Mouse (Mus musculus) forebrain, embryonic 15.5 days (tissue): ENCODE results near the gene Anks1b. TPM values are rescaled to one million over a fixed set of nuclear protein-coding genes. Genes with fewer than 3 reads are reported as not detected.

Experiments used
- ATAC-seq: fragments of 200-750 bp; cut with Nextera tagmentation; replicated peaks from 2 replicates; pipeline ENCODE4 v1.8.0; 2017; ENCODE audit warnings: mild to moderate bottlenecking, moderate TSS enrichment, moderate library complexity
- H3K27ac ChIP-seq: fragments of 300-500 bp; sonication (generic); replicated peaks from 2 replicates; pipeline ENCODE4 v1.5.1; 2015; ENCODE audit warnings: mild to moderate bottlenecking, inconsistent platforms
- H3K27me3 ChIP-seq: fragments of 300-500 bp; sonication (generic); 2 replicates; pipeline ENCODE4 v1.6.1; 2015; ENCODE audit warnings: inconsistent platforms
- H3K36me3 ChIP-seq: fragments of 300-500 bp; sonication (generic); 2 replicates; pipeline ENCODE4 v1.6.1; 2015; ENCODE audit warnings: mild to moderate bottlenecking, inconsistent platforms
- H3K4me1 ChIP-seq: fragments of 300-500 bp; sonication (generic); 2 replicates; pipeline ENCODE4 v1.6.1; 2015; ENCODE audit warnings: inconsistent platforms
- H3K4me2 ChIP-seq: fragments of 300-500 bp; sonication (generic); replicated peaks from 2 replicates; pipeline ENCODE4 v1.6.1; 2015; ENCODE audit warnings: mild to moderate bottlenecking, inconsistent platforms
- H3K4me3 ChIP-seq: fragments of 300-500 bp; sonication (generic); 2 replicates; pipeline ENCODE4 v1.5.1; 2015; ENCODE audit warnings: mild to moderate bottlenecking, inconsistent platforms
- H3K9ac ChIP-seq: fragments of 300-500 bp; sonication (generic); replicated peaks from 2 replicates; pipeline ENCODE4 v1.6.1; 2015; ENCODE audit warnings: mild to moderate bottlenecking, inconsistent platforms
- H3K9me3 ChIP-seq: fragments of 300-500 bp; sonication (generic); 2 replicates; pipeline ENCODE4 v1.6.1; 2016; ENCODE audit warnings: inconsistent platforms
- WGBS: fragments of 180-500 bp; shearing (Covaris S2); methylation state at CpG from one replicate; pipeline ENCODE4 v1.1.7; 2015; ENCODE audit warnings: mixed read lengths; 5-methylcytosine and 5-hydroxymethylcytosine counted together
- polyA plus RNA-seq: library from polyadenylated mRNA; unstranded; fragments of >200 nt; fragmentation: Nextera tagmentation; extraction: Ambion mirVana; gene quantifications from 2 replicates; pipeline ENCODE4 v1.2.1, GENCODE M21; 2015

Anks1b gene
- polyA plus RNA-seq, 1 experiment from 2014 or later = 63.1 TPM

- Histone ChIP-seq H3K36me3 (no peaks in the 10 kb centered on the region), H3K4me3 (peak overlapping the region; percentile 66), H3K9me3 (no peaks in the 10 kb centered on the region), H3K27ac (peak overlapping the region; percentile 99), H3K4me2 (peak overlapping the region; percentile 64), H3K9ac (peak overlapping the region; percentile 80), H3K27me3 (no peaks in the 10 kb centered on the region), H3K4me1 (peaks cover 24% of the 10 kb centered on the region)
- peak; percentile 92 for ATAC-seq
- WGBS = under 1% methylated on average over 20 of the region's 56 CpGs
These were observed 686 bp upstream of the Anks1b start for GRCm38 (mm10) chr10:89872501-89873145.

DNA sequence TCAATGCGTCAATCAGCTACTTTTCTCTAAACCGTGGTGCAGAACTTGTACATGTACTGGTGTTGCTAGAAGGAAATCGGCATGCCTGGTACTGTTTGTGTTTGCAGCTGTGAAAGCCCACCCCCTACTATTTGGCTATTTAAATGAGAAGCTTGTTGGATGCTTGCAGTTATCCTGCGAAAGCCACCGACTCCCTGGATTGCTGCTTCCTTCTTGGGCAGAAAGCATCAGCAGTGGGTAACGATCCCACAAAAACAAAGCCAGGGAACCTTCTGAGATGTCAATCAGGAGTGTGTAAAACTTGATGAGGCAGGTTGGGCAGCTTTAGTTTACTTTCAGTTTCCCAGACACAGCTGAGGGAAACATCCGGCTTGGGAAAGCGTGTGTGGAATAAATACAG lies 727 bp downstream of the Anks1b start:
- Histone ChIP-seq H3K27ac (peak overlapping the region; percentile 99), H3K27me3 (no peaks in the 10 kb centered on the region), H3K36me3 (no peaks in the 10 kb centered on the region), H3K9me3 (no peaks in the 10 kb centered on the region), H3K4me1 (peaks cover 24% of the 10 kb centered on the region), H3K9ac (peak overlapping the region; percentile 80), H3K4me3 (peak overlapping the region; percentile 66), H3K4me2 (peak overlapping the region; percentile 64)
- WGBS = 4% methylated on average over 8 of the region's 8 CpGs
- no peak for ATAC-seq

DNA sequence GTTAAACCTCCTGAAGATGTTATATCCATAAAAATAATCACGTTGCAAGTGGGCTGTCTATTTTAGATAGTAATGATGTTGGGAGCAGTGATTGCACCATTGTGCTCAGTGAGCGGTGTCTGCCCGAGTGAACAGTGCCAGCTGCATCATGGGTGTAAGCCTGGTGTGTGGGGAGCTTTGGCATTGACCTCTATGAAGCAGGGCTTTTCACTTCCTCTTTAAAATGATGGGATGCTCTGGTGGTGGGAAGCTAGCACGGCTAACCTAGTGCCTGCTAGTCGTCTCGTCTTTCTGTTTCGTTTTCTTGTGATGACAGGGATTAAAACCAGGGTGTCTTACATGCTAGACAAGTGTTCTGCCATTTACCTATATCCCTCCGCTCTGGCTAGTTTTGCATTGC lies 10.3 kb downstream of the Anks1b start:
- Histone ChIP-seq H3K27ac (no peak overlapping the region), H3K9ac (no peak overlapping the region), H3K4me1 (no peaks in the 10 kb centered on the region), H3K4me3 (no peak overlapping the region), H3K9me3 (no peaks in the 10 kb centered on the region), H3K4me2 (no peak overlapping the region), H3K36me3 (no peaks in the 10 kb centered on the region), H3K27me3 (no peaks in the 10 kb centered on the region)
- 78% methylated on average over 8 of the region's 8 CpGs for WGBS
- ATAC-seq = no peak

- Histone ChIP-seq H3K4me2 (no peak overlapping the region), H3K27ac (0 out of 2 replicates have a peak overlapping the region, but pooled peaks have one; percentile 27), H3K36me3 (no peaks in the 10 kb centered on the region), H3K4me1 (no peaks in the 10 kb centered on the region), H3K4me3 (no peak overlapping the region), H3K9me3 (no peaks in the 10 kb centered on the region), H3K27me3 (no peaks in the 10 kb centered on the region), H3K9ac (no peak overlapping the region)
- ATAC-seq = no peak
- WGBS = 56% methylated on average over 7 of the region's 7 CpGs
These were observed 29.5 kb downstream of the Anks1b start for GRCm38 (mm10) chr10:89902720-89903337.

GRCm38 (mm10) chr10:89911889-89912288 lies 38.6 kb downstream of the Anks1b start:
- Histone ChIP-seq H3K27me3 (no peaks in the 10 kb centered on the region), H3K4me2 (no peak overlapping the region), H3K36me3 (no peaks in the 10 kb centered on the region), H3K9ac (no peak overlapping the region), H3K4me3 (no peak overlapping the region), H3K27ac (peak overlapping the region; percentile 65), H3K4me1 (peaks cover 19% of the 10 kb centered on the region), H3K9me3 (no peaks in the 10 kb centered on the region)
- ATAC-seq = peak; percentile 82
- WGBS = 41% methylated on average over 4 of the region's 4 CpGs

DNA sequence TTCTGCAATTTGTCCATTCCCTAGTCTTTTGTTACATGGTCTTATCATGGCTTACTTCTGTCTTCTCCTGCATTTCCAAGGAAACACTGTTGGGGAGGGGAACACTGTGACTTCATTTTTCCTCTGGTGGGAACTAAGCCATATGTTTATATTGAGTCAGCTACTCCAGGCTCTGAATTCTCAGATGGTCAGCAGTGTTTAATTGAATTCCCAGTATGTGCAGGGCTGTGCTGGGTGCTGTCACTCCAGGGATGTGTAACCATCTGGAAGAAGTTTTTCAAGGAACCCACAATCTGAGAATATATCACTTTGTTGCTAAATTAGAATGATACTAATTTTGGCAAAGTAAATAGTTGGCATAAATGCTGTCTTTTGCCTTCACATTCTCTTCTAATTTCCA lies 39.9 kb downstream of the Anks1b start:
- no peaks in the 10 kb centered on the region for H3K27me3 ChIP-seq
- no peak overlapping the region for H3K4me3 ChIP-seq
- no peak overlapping the region for H3K4me2 ChIP-seq
- peak; percentile 91 for ATAC-seq
- H3K9ac ChIP-seq = no peak overlapping the region
- H3K9me3 ChIP-seq = no peaks in the 10 kb centered on the region
- peak overlapping the region; percentile 65 for H3K27ac ChIP-seq
- H3K4me1 ChIP-seq = peaks cover 19% of the 10 kb centered on the region
- no peaks in the 10 kb centered on the region for H3K36me3 ChIP-seq

DNA sequence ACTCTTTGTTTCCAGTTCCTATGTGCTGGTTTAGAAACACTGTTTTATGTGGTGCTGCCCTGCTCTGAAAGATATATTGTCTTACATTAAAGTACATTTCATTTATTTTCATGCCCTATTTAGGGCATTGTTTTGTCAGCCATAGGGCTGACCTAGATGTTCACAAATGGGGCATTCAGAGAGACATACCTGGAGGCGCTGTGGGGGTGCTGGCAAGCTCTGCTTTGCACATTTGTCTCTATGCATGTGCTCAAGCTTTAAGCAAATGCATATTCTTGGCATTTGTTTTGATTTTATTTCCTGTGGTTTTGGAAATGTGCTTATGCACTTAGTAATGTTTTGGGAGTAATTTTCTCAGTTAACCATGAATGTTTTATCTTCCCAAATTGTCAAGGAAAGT lies 43.8 kb downstream of the Anks1b start:
- 75% methylated on average over 1 of the region's 1 CpGs for WGBS
- peaks cover 9% of the 10 kb centered on the region for H3K4me1 ChIP-seq
- H3K9ac ChIP-seq = no peak overlapping the region
- no peaks in the 10 kb centered on the region for H3K36me3 ChIP-seq
- no peak overlapping the region for H3K27ac ChIP-seq
- ATAC-seq = no peak
- H3K27me3 ChIP-seq = no peaks in the 10 kb centered on the region
- H3K4me3 ChIP-seq = no peak overlapping the region
- H3K4me2 ChIP-seq = no peak overlapping the region
- no peaks in the 10 kb centered on the region for H3K9me3 ChIP-seq

GRCm38 (mm10) chr10:89921965-89922364 lies 48.7 kb downstream of the Anks1b start:
- Histone ChIP-seq H3K4me2 (no peak overlapping the region), H3K27me3 (no peaks in the 10 kb centered on the region), H3K4me3 (no peak overlapping the region), H3K27ac (no peak overlapping the region), H3K9me3 (peaks cover 13% of the 10 kb centered on the region), H3K9ac (no peak overlapping the region), H3K4me1 (no peaks in the 10 kb centered on the region), H3K36me3 (no peaks in the 10 kb centered on the region)
- ATAC-seq = no peak
- 90% methylated on average over 4 of the region's 4 CpGs for WGBS

GRCm38 (mm10) chr10:89942180-89942579 lies 68.9 kb downstream of the Anks1b start:
- H3K27me3 ChIP-seq = no peaks in the 10 kb centered on the region
- no peak overlapping the region for H3K4me3 ChIP-seq
- no peak overlapping the region for H3K27ac ChIP-seq
- H3K4me2 ChIP-seq = no peak overlapping the region
- no peaks in the 10 kb centered on the region for H3K9me3 ChIP-seq
- no peaks in the 10 kb centered on the region for H3K4me1 ChIP-seq
- 78% methylated on average over 4 of the region's 4 CpGs for WGBS
- no peak for ATAC-seq
- no peak overlapping the region for H3K9ac ChIP-seq
- H3K36me3 ChIP-seq = no peaks in the 10 kb centered on the region

GRCm38 (mm10) chr10:89946636-89947349 lies 73.5 kb downstream of the Anks1b start:
- 88% methylated on average over 1 of the region's 1 CpGs for WGBS
- H3K4me1 ChIP-seq = no peaks in the 10 kb centered on the region
- no peaks in the 10 kb centered on the region for H3K9me3 ChIP-seq
- H3K27ac ChIP-seq = no peak overlapping the region
- H3K27me3 ChIP-seq = no peaks in the 10 kb centered on the region
- H3K4me3 ChIP-seq = no peak overlapping the region
- H3K36me3 ChIP-seq = no peaks in the 10 kb centered on the region
- no peak overlapping the region for H3K9ac ChIP-seq
- no peak for ATAC-seq
- H3K4me2 ChIP-seq = no peak overlapping the region

DNA sequence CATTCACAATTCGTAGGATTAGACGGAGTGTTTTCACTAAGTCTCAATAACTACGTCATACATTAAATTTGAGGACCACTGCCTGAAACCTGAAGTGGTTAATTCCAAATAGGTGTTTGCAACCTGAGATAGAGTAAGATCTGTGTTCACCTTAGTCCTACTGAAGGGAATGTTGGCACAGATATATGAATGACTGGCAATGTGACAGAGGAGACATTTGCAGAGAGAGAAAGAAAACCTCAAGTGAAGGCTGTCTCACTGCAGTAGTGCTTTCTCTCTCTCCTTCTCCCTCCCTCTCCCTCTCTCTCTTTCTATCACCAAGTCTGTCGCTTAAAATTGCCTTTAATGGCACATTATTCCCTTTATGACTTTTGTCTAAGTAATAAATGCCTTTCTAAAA lies 101.1 kb downstream of the Anks1b start:
- Histone ChIP-seq H3K4me1 (peaks cover 26% of the 10 kb centered on the region; the same call in 1 of the 2 replicates), H3K4me3 (no peak overlapping the region), H3K9me3 (no peaks in the 10 kb centered on the region), H3K27ac (no peak overlapping the region), H3K27me3 (no peaks in the 10 kb centered on the region), H3K4me2 (no peak overlapping the region), H3K9ac (no peak overlapping the region), H3K36me3 (no peaks in the 10 kb centered on the region)
- WGBS = 77% methylated on average over 4 of the region's 4 CpGs
- ATAC-seq = no peak

GRCm38 (mm10) chr10:89975431-89975841 lies 102.1 kb downstream of the Anks1b start:
- ATAC-seq = peak; percentile 26; the same call in 1 of the 2 replicates
- no peaks in the 10 kb centered on the region for H3K9me3 ChIP-seq
- no peaks in the 10 kb centered on the region for H3K27me3 ChIP-seq
- H3K36me3 ChIP-seq = no peaks in the 10 kb centered on the region
- H3K4me3 ChIP-seq = no peak overlapping the region
- peak overlapping the region; percentile 29; the same call in 1 of the 2 replicates for H3K27ac ChIP-seq
- H3K9ac ChIP-seq = no peak overlapping the region
- 70% methylated on average over 3 of the region's 3 CpGs for WGBS
- no peak overlapping the region for H3K4me2 ChIP-seq
- H3K4me1 ChIP-seq = peaks cover 26% of the 10 kb centered on the region; the same call in 1 of the 2 replicates
